In the genomic region with DNA sequence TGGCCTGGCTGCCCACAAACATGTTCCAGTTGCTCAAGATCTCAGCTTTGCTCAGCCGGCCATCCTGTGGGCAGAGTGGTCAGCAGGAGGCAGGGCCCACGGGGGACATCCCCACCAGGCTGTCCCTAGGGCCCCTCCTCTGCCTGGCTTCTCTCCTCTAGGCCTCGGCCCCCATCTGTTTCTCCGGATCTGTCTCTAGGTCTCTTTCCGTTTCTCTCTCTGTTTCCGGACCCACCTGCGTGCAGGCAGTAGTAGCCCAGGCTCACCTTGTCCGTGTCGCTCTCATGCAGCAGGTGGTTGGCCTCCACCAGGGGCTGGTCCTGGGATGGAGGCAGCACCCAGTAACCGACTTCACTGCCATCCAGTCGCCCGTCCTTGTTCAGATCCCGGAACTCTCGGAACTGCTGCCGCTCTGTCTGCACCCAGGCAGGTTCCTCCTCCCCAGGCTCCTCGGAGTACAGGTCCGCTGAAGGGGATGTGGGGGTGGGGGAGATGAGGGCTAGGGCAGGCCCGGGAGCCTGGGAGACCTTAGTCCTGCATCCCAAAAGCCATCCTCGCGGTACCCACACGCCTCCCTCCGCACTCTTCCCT, we compare ENCODE assay signal across 8 mouse cellular contexts. TPM values are rescaled to one million over a fixed set of nuclear protein-coding genes. Genes with fewer than 3 reads are reported as not detected.
DNase-seq lines count a peak whose midpoint lies in the region; ATAC-seq and TF ChIP-seq lines count a peak whose summit lies in the region.

No protein-coding gene starts in this region.

- 0 out of 2 replicates have a peak overlapping the region, but pooled peaks have one; percentile 26 for H3K27ac ChIP-seq in forebrain, embryonic 10.5 days
- no peak overlapping the region for H3K27ac ChIP-seq in forebrain, embryonic 11.5 days (ENCODE audit: low read depth, low read length)
- H3K27ac ChIP-seq in lung, embryonic 14.5 days (ENCODE audit: low read depth) = no peak overlapping the region
- H3K27ac ChIP-seq in embryonic facial prominence, embryonic 10.5 days (replicated peaks) = 0 out of 2 replicates have a peak overlapping the region, but pooled peaks have one; percentile 10
- peak overlapping the region; percentile 94 for H3K27ac ChIP-seq in macrophage

- H3K4me2 ChIP-seq in forebrain, embryonic 11.5 days (ENCODE audit: low read depth, low read length, severe bottlenecking) = no peak overlapping the region
- H3K4me2 ChIP-seq in lung, embryonic 14.5 days = peak overlapping the region; percentile 18; the same call in 1 of the 2 replicates

- H3K79me2 ChIP-seq in macrophage (ENCODE audit: inconsistent target) = no peaks in the 10 kb centered on the region

- no peak for ATAC-seq in forebrain, embryonic 11.5 days (replicated peaks; ENCODE audit: low FRiP score)
- no peak for ATAC-seq in lung, embryonic 14.5 days (ENCODE audit: insufficient read depth)

- no peaks in the 10 kb centered on the region for H3K9me3 ChIP-seq in forebrain, embryonic 10.5 days
- H3K9me3 ChIP-seq in forebrain, embryonic 11.5 days (ENCODE audit: control insufficient read depth, low read length) = no peaks in the 10 kb centered on the region
- no peaks in the 10 kb centered on the region for H3K9me3 ChIP-seq in lung, embryonic 14.5 days (ENCODE audit: low read depth, low read length)
- no peaks in the 10 kb centered on the region for H3K9me3 ChIP-seq in embryonic facial prominence, embryonic 10.5 days

- no peaks in the 10 kb centered on the region for H3K27me3 ChIP-seq in forebrain, embryonic 10.5 days (ENCODE audit: poor library complexity, severe bottlenecking)
- H3K27me3 ChIP-seq in forebrain, embryonic 11.5 days (ENCODE audit: control insufficient read depth, insufficient read depth, low read length) = no peaks in the 10 kb centered on the region
- H3K27me3 ChIP-seq in lung, embryonic 14.5 days (ENCODE audit: insufficient read depth, low read length) = no peaks in the 10 kb centered on the region
- no peaks in the 10 kb centered on the region for H3K27me3 ChIP-seq in embryonic facial prominence, embryonic 10.5 days (replicated peaks; ENCODE audit: low read depth, poor library complexity, severe bottlenecking)

- DNase-seq in forebrain, embryonic 10.5 days (ENCODE audit: extremely low spot score, low spot score) = no peak
- DNase-seq in forebrain, embryonic 11.5 days (ENCODE audit: low spot score) = no peak
- no peak for DNase-seq in lung, embryonic 14.5 days
- DNase-seq in lung, postnatal 25 days (ENCODE audit: low spot score) = no peak
- no peak for DNase-seq in embryonic facial prominence, embryonic 10.5 days (ENCODE audit: low spot score)
- no peak for DNase-seq in gastrocnemius, postnatal 14 days
- DNase-seq in left cerebral cortex, postnatal 14 days (ENCODE audit: low spot score in 2 of 2) = no peak

- intact Hi-C loops in gastrocnemius, postnatal 14 days (cut with DNase I; ENCODE audit: low total_unique reads) = no loop called here
- intact Hi-C loops in left cerebral cortex, postnatal 14 days (cut with DNase I) = loop anchor here (5.0 to 10.0 kb wide), 2 partner anchors 39 to 211 kb away; partner anchors contain the start of gene Rps11

- H3K4me3 ChIP-seq in forebrain, embryonic 10.5 days = 0 out of 2 replicates have a peak overlapping the region, but pooled peaks have one; percentile 2
- no peak overlapping the region for H3K4me3 ChIP-seq in forebrain, embryonic 11.5 days (ENCODE audit: low read depth, low read length)
- H3K4me3 ChIP-seq in lung, embryonic 14.5 days (ENCODE audit: low read depth, low read length) = no peak overlapping the region
- H3K4me3 ChIP-seq in embryonic facial prominence, embryonic 10.5 days = no peak overlapping the region
- peak overlapping the region; percentile 61 for H3K4me3 ChIP-seq in macrophage (ENCODE audit: inconsistent target)

- peaks cover 13% of the 10 kb centered on the region; the same call in 1 of the 2 replicates for H3K4me1 ChIP-seq in forebrain, embryonic 10.5 days
- no peaks in the 10 kb centered on the region for H3K4me1 ChIP-seq in forebrain, embryonic 11.5 days (replicated peaks; ENCODE audit: control insufficient read depth, insufficient read depth, low read length)
- no peaks in the 10 kb centered on the region for H3K4me1 ChIP-seq in lung, embryonic 14.5 days (ENCODE audit: insufficient read depth)
- H3K4me1 ChIP-seq in embryonic facial prominence, embryonic 10.5 days = peaks cover 11% of the 10 kb centered on the region

- WGBS in forebrain, embryonic 10.5 days = 91% methylated on average over 22 of the region's 22 CpGs
- 88% methylated on average over 22 of the region's 22 CpGs for WGBS in forebrain, embryonic 11.5 days
- 78% methylated on average over 22 of the region's 22 CpGs for WGBS in lung, embryonic 14.5 days
- WGBS in embryonic facial prominence, embryonic 10.5 days = 84% methylated on average over 22 of the region's 22 CpGs
- 42% methylated on average over 22 of the region's 22 CpGs for WGBS in macrophage (ENCODE audit: missing documents)

- no peak overlapping the region for H3K9ac ChIP-seq in forebrain, embryonic 11.5 days (ENCODE audit: low read length)
- H3K9ac ChIP-seq in lung, embryonic 14.5 days = no peak overlapping the region; the same call in 1 of the 2 replicates

- peaks cover 59% of the 10 kb centered on the region for H3K36me3 ChIP-seq in forebrain, embryonic 10.5 days (replicated peaks)
- H3K36me3 ChIP-seq in forebrain, embryonic 11.5 days (ENCODE audit: control insufficient read depth, insufficient read depth, low read length) = peaks cover 9% of the 10 kb centered on the region
- H3K36me3 ChIP-seq in lung, embryonic 14.5 days (ENCODE audit: insufficient read depth) = peaks cover 66% of the 10 kb centered on the region
- peaks cover 66% of the 10 kb centered on the region for H3K36me3 ChIP-seq in embryonic facial prominence, embryonic 10.5 days (replicated peaks)
- H3K36me3 ChIP-seq in macrophage (ENCODE audit: inconsistent target) = no peaks in the 10 kb centered on the region

- no peak for TF ChIP-seq CTCF in lung, embryonic 14.5 days (IDR thresholded peaks at IDR 0.05; ENCODE audit: low read depth)

RNA-seq across cellular contexts. Expression of gene Rcn3, which starts 8.6 kb away (rescaled TPM):
- 101 and 113 TPM in 2 replicates for polyA plus RNA-seq in forebrain, embryonic 10.5 days (2016; fragmentation: Nextera tagmentation; extraction: Ambion mirVana)
- polyA plus RNA-seq in forebrain, embryonic 11.5 days (2014; fragmentation: Nextera tagmentation; extraction: Ambion mirVana) = 110 and 118 TPM in 2 replicates
- polyA plus RNA-seq in lung, embryonic 14.5 days (2014; fragmentation: Nextera tagmentation; extraction: Ambion mirVana) = 344 and 360 TPM in 2 replicates
- 144 and 156 TPM in 2 replicates for polyA plus RNA-seq in embryonic facial prominence, embryonic 10.5 days (2016; fragmentation: Nextera tagmentation; extraction: Ambion mirVana)
- 10 to 100 TPM in 1 of 26 experiments, 1 to 10 TPM in 2, under 1 TPM in 5, not detected in 18; 0.66 to 79.3 (median 0.84) TPM for total RNA-seq in macrophage (2018; cell fraction: chromatin; rRNA removed)
- 1 to 10 TPM in 17 of 26 experiments, under 1 TPM in 9; 0.47 to 3.4 (median 1.1) TPM for total RNA-seq in macrophage (2018; cell fraction: cytosol; rRNA removed)
- 10 to 100 TPM in 1 of 26 experiments, 1 to 10 TPM in 3, under 1 TPM in 9, not detected in 13; 0.29 to 14.4 (median 0.74) TPM for total RNA-seq in macrophage (2018; cell fraction: nucleus; rRNA removed)
- 0.67 to 5.1 TPM (median 3.1 TPM) in 3 replicates for polyA plus RNA-seq in macrophage (2018)
- total RNA-seq in gastrocnemius, postnatal 14 days (2021) = 10 to 100 TPM; 57.2 to 80.5 TPM
- total RNA-seq in left cerebral cortex, postnatal 14 days (2021) = 1 to 10 TPM; 7.5 to 7.8 TPM

RNA-seq across cellular contexts. Expression of gene Fcgrt, which starts 20.3 kb away (rescaled TPM):
- polyA plus RNA-seq in forebrain, embryonic 10.5 days (2016; fragmentation: Nextera tagmentation; extraction: Ambion mirVana) = 5.5 and 5.9 TPM in 2 replicates
- 7.1 and 7.3 TPM in 2 replicates for polyA plus RNA-seq in forebrain, embryonic 11.5 days (2014; fragmentation: Nextera tagmentation; extraction: Ambion mirVana)
- 56.4 and 57.0 TPM in 2 replicates for polyA plus RNA-seq in lung, embryonic 14.5 days (2014; fragmentation: Nextera tagmentation; extraction: Ambion mirVana)
- polyA plus RNA-seq in embryonic facial prominence, embryonic 10.5 days (2016; fragmentation: Nextera tagmentation; extraction: Ambion mirVana) = 6.0 and 7.0 TPM in 2 replicates
- 10 to 100 TPM in 14 of 26 experiments, 1 to 10 TPM in 12; 2.2 to 66.1 (median 11.3) TPM for total RNA-seq in macrophage (2018; cell fraction: chromatin; rRNA removed)
- total RNA-seq in macrophage (2018; cell fraction: cytosol; rRNA removed) = 100 to 1,000 TPM in 13 of 26 experiments, 10 to 100 TPM in 13; 37.8 to 269 (median 128) TPM
- total RNA-seq in macrophage (2018; cell fraction: nucleus; rRNA removed) = 100 to 1,000 TPM in 12 of 26 experiments, 10 to 100 TPM in 14; 41.4 to 267 (median 88.4) TPM
- polyA plus RNA-seq in macrophage (2018) = 84.4 to 284 TPM (median 160 TPM) in 3 replicates
- total RNA-seq in gastrocnemius, postnatal 14 days (2021) = 10 to 100 TPM; 62.5 to 64.4 TPM
- 10 to 100 TPM; 21.0 to 22.8 TPM for total RNA-seq in left cerebral cortex, postnatal 14 days (2021)

RNA-seq across cellular contexts. Expression of gene Prrg2, which starts 20.9 kb away (rescaled TPM):
- polyA plus RNA-seq in forebrain, embryonic 10.5 days (2016; fragmentation: Nextera tagmentation; extraction: Ambion mirVana) = 16.5 and 17.7 TPM in 2 replicates
- 14.2 and 18.4 TPM in 2 replicates for polyA plus RNA-seq in forebrain, embryonic 11.5 days (2014; fragmentation: Nextera tagmentation; extraction: Ambion mirVana)
- 18.1 and 19.2 TPM in 2 replicates for polyA plus RNA-seq in lung, embryonic 14.5 days (2014; fragmentation: Nextera tagmentation; extraction: Ambion mirVana)
- 23.3 and 24.4 TPM in 2 replicates for polyA plus RNA-seq in embryonic facial prominence, embryonic 10.5 days (2016; fragmentation: Nextera tagmentation; extraction: Ambion mirVana)
- total RNA-seq in macrophage (2018; cell fraction: chromatin; rRNA removed) = 10 to 100 TPM; 14.8 to 59.6 (median 39.2) TPM
- total RNA-seq in macrophage (2018; cell fraction: cytosol; rRNA removed) = 10 to 100 TPM; 22.0 to 50.5 (median 33.5) TPM
- total RNA-seq in macrophage (2018; cell fraction: nucleus; rRNA removed) = 10 to 100 TPM; 16.0 to 74.9 (median 54.3) TPM
- 19.0 to 31.7 TPM (median 28.6 TPM) in 3 replicates for polyA plus RNA-seq in macrophage (2018)
- total RNA-seq in gastrocnemius, postnatal 14 days (2021) = 1 to 10 TPM; 7.2 to 7.6 TPM
- total RNA-seq in left cerebral cortex, postnatal 14 days (2021) = 1 to 10 TPM; 6.6 to 7.1 TPM

RNA-seq across cellular contexts. Expression of gene Nosip, which starts 21.2 kb away (rescaled TPM):
- 61.2 and 67.6 TPM in 2 replicates for polyA plus RNA-seq in forebrain, embryonic 10.5 days (2016; fragmentation: Nextera tagmentation; extraction: Ambion mirVana)
- 52.6 and 64.0 TPM in 2 replicates for polyA plus RNA-seq in forebrain, embryonic 11.5 days (2014; fragmentation: Nextera tagmentation; extraction: Ambion mirVana)
- polyA plus RNA-seq in lung, embryonic 14.5 days (2014; fragmentation: Nextera tagmentation; extraction: Ambion mirVana) = 68.6 and 71.9 TPM in 2 replicates
- polyA plus RNA-seq in embryonic facial prominence, embryonic 10.5 days (2016; fragmentation: Nextera tagmentation; extraction: Ambion mirVana) = 70.8 and 74.7 TPM in 2 replicates
- 10 to 100 TPM in 24 of 26 experiments, 1 to 10 TPM in 2; 8.2 to 90.2 (median 41.6) TPM for total RNA-seq in macrophage (2018; cell fraction: chromatin; rRNA removed)
- 10 to 100 TPM; 28.7 to 66.0 (median 56.2) TPM for total RNA-seq in macrophage (2018; cell fraction: cytosol; rRNA removed)
- 10 to 100 TPM in 25 of 26 experiments, 1 to 10 TPM in 1; 9.9 to 57.6 (median 28.2) TPM for total RNA-seq in macrophage (2018; cell fraction: nucleus; rRNA removed)
- polyA plus RNA-seq in macrophage (2018) = 40.1 to 50.7 TPM (median 45.7 TPM) in 3 replicates
- total RNA-seq in gastrocnemius, postnatal 14 days (2021) = 10 to 100 TPM; 34.3 to 35.2 TPM
- 10 to 100 TPM; 52.4 to 54.1 TPM for total RNA-seq in left cerebral cortex, postnatal 14 days (2021)

RNA-seq across cellular contexts. Expression of gene Prr12, which starts 30.7 kb away (rescaled TPM):
- 11.9 and 12.7 TPM in 2 replicates for polyA plus RNA-seq in forebrain, embryonic 10.5 days (2016; fragmentation: Nextera tagmentation; extraction: Ambion mirVana)
- polyA plus RNA-seq in forebrain, embryonic 11.5 days (2014; fragmentation: Nextera tagmentation; extraction: Ambion mirVana) = 16.1 and 19.2 TPM in 2 replicates
- 14.2 and 16.2 TPM in 2 replicates for polyA plus RNA-seq in lung, embryonic 14.5 days (2014; fragmentation: Nextera tagmentation; extraction: Ambion mirVana)
- polyA plus RNA-seq in embryonic facial prominence, embryonic 10.5 days (2016; fragmentation: Nextera tagmentation; extraction: Ambion mirVana) = 13.4 and 14.9 TPM in 2 replicates
- total RNA-seq in macrophage (2018; cell fraction: chromatin; rRNA removed) = 10 to 100 TPM in 19 of 26 experiments, 1 to 10 TPM in 7; 1.9 to 50.5 (median 23.9) TPM
- total RNA-seq in macrophage (2018; cell fraction: cytosol; rRNA removed) = 10 to 100 TPM in 25 of 26 experiments, 1 to 10 TPM in 1; 6.0 to 41.7 (median 31.2) TPM
- total RNA-seq in macrophage (2018; cell fraction: nucleus; rRNA removed) = 10 to 100 TPM in 23 of 26 experiments, 1 to 10 TPM in 3; 7.2 to 48.0 (median 28.5) TPM
- 15.5 to 17.7 TPM (median 17.1 TPM) in 3 replicates for polyA plus RNA-seq in macrophage (2018)
- 10 to 100 TPM; 17.9 to 29.6 TPM for total RNA-seq in gastrocnemius, postnatal 14 days (2021)
- total RNA-seq in left cerebral cortex, postnatal 14 days (2021) = 10 to 100 TPM; 61.4 to 65.7 TPM

Comparison
In these comparisons a context has a peak if more than half of its experiments do, and no peak if none do; other contexts are left out.
1. H3K27ac ChIP-seq: peak in forebrain, embryonic 10.5 days (single experiment), embryonic facial prominence, embryonic 10.5 days (single experiment) and macrophage (single experiment); none in forebrain, embryonic 11.5 days (single experiment) and lung, embryonic 14.5 days (single experiment).
2. H3K4me3 ChIP-seq: peak in forebrain, embryonic 10.5 days (single experiment) and macrophage (single experiment); none in forebrain, embryonic 11.5 days (single experiment), lung, embryonic 14.5 days (single experiment) and embryonic facial prominence, embryonic 10.5 days (single experiment).
3. RNA of gene Rcn3, which starts 8.6 kb away (polyA plus RNA-seq): 344 to 360 TPM in lung, embryonic 14.5 days, 144 to 156 TPM in embryonic facial prominence, embryonic 10.5 days, 110 to 118 TPM in forebrain, embryonic 11.5 days and 101 to 113 TPM in forebrain, embryonic 10.5 days; 0.67 to 5.1 TPM in macrophage; every median in the first group is over 10 times any median in the second.